Mouse (Mus musculus) induced T-regulatory cell, adult 2 months (primary cell): ENCODE measurements around the gene Tbl3.
A peak's percentile ranks its signal among the peaks of the same experiment; 100 is the strongest.

Source experiments
- DNase-seq: peaks from one replicate; pipeline ENCODE4 v3.0.0-alpha.2; 2012; ENCODE audit warnings: low read depth

Gene Tbl3

GRCm38 (mm10) chr17:24706982-24707800 is at the start of gene Tbl3:
Tbl3 (minus strand) TSS chr17:24707660.
- peak; percentile 96 for DNase-seq

GRCm38 (mm10) chr17:24752415-24753394 is 45.2 kb upstream of the Tbl3 start, which contains the start of gene Hs3st6:
Hs3st6 (plus strand) TSS chr17:24752988.
- DNase-seq, result peak; percentile 57

GRCm38 (mm10) chr17:24751528-24751927 is 44.1 kb upstream of the Tbl3 start:
- no peak for DNase-seq

- DNase-seq, result no peak
Measured at GRCm38 (mm10) chr17:24746986-24747385, 39.5 kb upstream of the Tbl3 start.

GRCm38 (mm10) chr17:24745526-24746497 is 38.4 kb upstream of the Tbl3 start:
- DNase-seq, result peak; percentile 91

GRCm38 (mm10) chr17:24744381-24744780 is 36.9 kb upstream of the Tbl3 start:
- DNase-seq, result no peak

- no peak for DNase-seq
Measured at GRCm38 (mm10) chr17:24743896-24744295, 36.4 kb upstream of the Tbl3 start.

GRCm38 (mm10) chr17:24742307-24742706 is 34.8 kb upstream of the Tbl3 start:
- DNase-seq, result no peak

- DNase-seq, result no peak
Measured at GRCm38 (mm10) chr17:24739926-24740325, 32.5 kb upstream of the Tbl3 start.

GRCm38 (mm10) chr17:24738238-24738637 is 30.8 kb upstream of the Tbl3 start:
- DNase-seq, result no peak

GRCm38 (mm10) chr17:24737135-24737810 is 29.8 kb upstream of the Tbl3 start:
- DNase-seq, result no peak

- peak; percentile 99 for DNase-seq
Measured at GRCm38 (mm10) chr17:24736330-24737051, 29.0 kb upstream of the Tbl3 start, which contains the start of gene Msrb1. Msrb1 (plus strand) TSS chr17:24736642.

GRCm38 (mm10) chr17:24735446-24735845 is 28.0 kb upstream of the Tbl3 start:
- DNase-seq, result no peak

- DNase-seq, result no peak
Measured at GRCm38 (mm10) chr17:24734513-24734912, 27.1 kb upstream of the Tbl3 start.

GRCm38 (mm10) chr17:24733434-24734050 is 26.1 kb upstream of the Tbl3 start:
- DNase-seq, result no peak

GRCm38 (mm10) chr17:24732233-24732935 is 24.9 kb upstream of the Tbl3 start:
- DNase-seq, result no peak

- no peak for DNase-seq
Measured at GRCm38 (mm10) chr17:24730787-24731186, 23.3 kb upstream of the Tbl3 start.

GRCm38 (mm10) chr17:24729067-24729466 is 21.6 kb upstream of the Tbl3 start:
- no peak for DNase-seq

- no peak for DNase-seq
Measured at GRCm38 (mm10) chr17:24728184-24728583, 20.7 kb upstream of the Tbl3 start.
